Mouse (Mus musculus): Measurements from ENCODE around the gene Srr.

DNA sequence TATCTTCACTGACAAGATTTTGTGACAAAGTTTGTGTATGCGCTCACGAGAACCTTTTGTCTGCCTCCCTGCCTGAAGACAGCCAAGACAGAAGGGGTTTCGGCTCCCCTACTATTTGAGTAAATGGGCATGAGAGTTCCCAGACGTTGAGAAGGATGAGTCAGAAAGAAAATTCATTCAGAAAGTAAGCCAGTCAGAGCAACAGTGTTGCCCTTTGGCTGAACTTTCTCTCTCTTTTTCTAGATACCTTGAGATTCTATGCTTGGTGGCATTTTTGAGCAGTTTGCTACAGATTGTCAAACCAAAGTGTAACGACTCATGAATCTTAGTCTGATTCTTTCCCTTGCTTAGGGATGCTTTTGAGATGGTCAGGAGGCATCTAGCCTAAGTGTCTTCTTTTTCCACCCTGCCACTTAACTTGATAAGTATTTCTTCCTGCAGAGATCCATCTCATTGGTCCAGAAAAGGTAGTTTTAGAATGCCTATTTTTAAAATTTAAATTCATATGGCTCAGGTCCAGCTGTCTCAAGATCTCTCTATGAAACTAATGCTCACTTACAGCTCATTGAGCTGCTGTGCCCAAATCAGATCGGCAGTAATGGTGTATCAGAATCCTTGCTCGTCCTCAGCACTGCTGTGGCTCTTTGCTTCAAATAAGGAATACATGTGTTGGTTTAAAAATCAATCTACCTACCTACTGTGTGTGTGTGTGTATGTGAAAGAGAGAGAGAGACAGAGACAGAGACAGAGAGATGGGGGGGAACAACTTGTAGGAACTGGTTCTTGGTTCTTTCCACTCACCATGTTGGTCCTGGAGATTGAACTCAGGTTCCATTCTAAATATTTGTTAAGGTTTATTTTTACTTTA, 47.8 kb upstream of the Srr start:
- TF ChIP-seq CTCF (IDR thresholded peaks at IDR 0.05) (no peak), EP300 (IDR thresholded peaks at IDR 0.05) (no peak)

All from lung, postnatal 0 days (tissue).